8 mouse cellular contexts compared by ENCODE assay signal in genomic region chr11:105927065-105928030, GRCm38 (mm10). TPM values are rescaled to one million over a fixed set of nuclear protein-coding genes. Genes with fewer than 3 reads are reported as not detected.
DNase-seq lines count a peak whose midpoint lies in the region; ATAC-seq lines count a peak whose summit lies in the region.

No protein-coding gene starts in this region.

- peak; percentile 84 for ATAC-seq in forebrain, embryonic 13.5 days
- peak; percentile 73; the same call in 1 of the 2 replicates for ATAC-seq in hindbrain, embryonic 14.5 days (ENCODE audit: low FRiP score)
- ATAC-seq in activated CD4-positive, CD25-positive, alpha-beta regulatory T cell, adult 4 months: no peak

- DNase-seq in MEL-GATA-1-ER (ENCODE audit: extremely low read depth, low read depth): peak; percentile 53
- peak; percentile 61 for DNase-seq in c-Kit-positive CD71-positive TER-119-negative erythroid progenitor cells, embryonic 14.5 days (ENCODE audit: low read depth)
- DNase-seq in hindbrain, embryonic 14.5 days (ENCODE audit: low spot score): peak; percentile 90
- DNase-seq in layer of hippocampus, postnatal 14 days (ENCODE audit: low spot score in 2 of 2): peak; percentile 65 to 83
- peak; percentile 92 for DNase-seq in lung, postnatal 36 days
- DNase-seq in right cerebral cortex, adult 18-20 months: peak; percentile 75

- H3K4me2 ChIP-seq in forebrain, embryonic 13.5 days: no peak overlapping the region
- no peak overlapping the region for H3K4me2 ChIP-seq in hindbrain, embryonic 14.5 days (replicated peaks)

- H3K4me3 ChIP-seq in forebrain, embryonic 13.5 days: no peak overlapping the region
- no peak overlapping the region for H3K4me3 ChIP-seq in hindbrain, embryonic 14.5 days (replicated peaks; ENCODE audit: low read length)

- H3K4me1 ChIP-seq in forebrain, embryonic 13.5 days: peaks cover 5% of the 10 kb centered on the region
- no peaks in the 10 kb centered on the region; the same call in 1 of the 2 replicates for H3K4me1 ChIP-seq in hindbrain, embryonic 14.5 days (replicated peaks; ENCODE audit: control insufficient read depth, insufficient read depth, low read length)

- no peaks in the 10 kb centered on the region for H3K9me3 ChIP-seq in forebrain, embryonic 13.5 days (replicated peaks)
- no peaks in the 10 kb centered on the region for H3K9me3 ChIP-seq in hindbrain, embryonic 14.5 days (ENCODE audit: control insufficient read depth, low read length)

- no peak overlapping the region for H3K9ac ChIP-seq in forebrain, embryonic 13.5 days
- no peak overlapping the region for H3K9ac ChIP-seq in hindbrain, embryonic 14.5 days

- H3K27me3 ChIP-seq in forebrain, embryonic 13.5 days: no peaks in the 10 kb centered on the region
- H3K27me3 ChIP-seq in hindbrain, embryonic 14.5 days (ENCODE audit: control insufficient read depth, insufficient read depth, low read length): no peaks in the 10 kb centered on the region

- peaks cover 17% of the 10 kb centered on the region for H3K36me3 ChIP-seq in forebrain, embryonic 13.5 days (ENCODE audit: poor library complexity, severe bottlenecking)
- H3K36me3 ChIP-seq in hindbrain, embryonic 14.5 days (replicated peaks; ENCODE audit: control insufficient read depth, insufficient read depth): peaks cover 26% of the 10 kb centered on the region

- H3K27ac ChIP-seq in forebrain, embryonic 13.5 days: peak overlapping the region; percentile 19; the same call in 1 of the 2 replicates
- H3K27ac ChIP-seq in hindbrain, embryonic 14.5 days: no peak overlapping the region

- 57% methylated on average over 14 of the region's 14 CpGs for WGBS in forebrain, embryonic 13.5 days
- 56% methylated on average over 14 of the region's 14 CpGs for WGBS in hindbrain, embryonic 14.5 days

RNA-seq across cellular contexts. Expression of gene Cyb561, which starts 25.8 kb away (rescaled TPM):
- polyA plus RNA-seq in forebrain, embryonic 13.5 days (2015; fragmentation: Nextera tagmentation; extraction: Ambion mirVana): 17.2 and 21.4 TPM in 2 replicates
- 48.9 and 55.1 TPM in 2 replicates for polyA plus RNA-seq in hindbrain, embryonic 14.5 days (2014; fragmentation: Nextera tagmentation; extraction: Ambion mirVana)
- total RNA-seq in layer of hippocampus, postnatal 14 days (2021): 10 to 100 TPM; 31.9 to 34.0 TPM
- polyA plus RNA-seq in activated CD4-positive, CD25-positive, alpha-beta regulatory T cell, adult 4 months (2017; shearing (Covaris generic)): 1 to 10 TPM in 1 of 2 experiments, under 1 TPM in 1; 0.63 to 1.4 TPM

RNA-seq across cellular contexts. Expression of gene Ace, which starts 40.4 kb away (rescaled TPM):
- polyA plus RNA-seq in forebrain, embryonic 13.5 days (2015; fragmentation: Nextera tagmentation; extraction: Ambion mirVana): 0.57 and 0.97 TPM in 2 replicates
- 6.0 and 6.8 TPM in 2 replicates for polyA plus RNA-seq in hindbrain, embryonic 14.5 days (2014; fragmentation: Nextera tagmentation; extraction: Ambion mirVana)
- 10 to 100 TPM in 1 of 2 experiments, 1 to 10 TPM in 1; 8.4 to 16.4 TPM for total RNA-seq in layer of hippocampus, postnatal 14 days (2021)
- polyA plus RNA-seq in activated CD4-positive, CD25-positive, alpha-beta regulatory T cell, adult 4 months (2017; shearing (Covaris generic)): under 1 TPM in 1 of 2 experiments, not detected in 1; 0.11 TPM
